Mouse (Mus musculus) limb, embryonic 11.5 days (tissue): ENCODE data around the gene Olfr1391. TPM values are rescaled to one million over a fixed set of nuclear protein-coding genes. Genes with fewer than 3 reads are reported as not detected.
"Not testable (repeated sequence)": the region's sequence is repeated elsewhere in the genome, so short reads cannot be mapped to it uniquely, and the experiment has no call there.

Experiments
- ATAC-seq: fragments of 200-750 bp; cut with Nextera tagmentation; 2 replicates; pipeline ENCODE4 v1.8.0; 2017; ENCODE audit warnings: low read depth; ENCODE audit not compliant: insufficient number of reproducible peaks, low FRiP score, low TSS enrichment
- DNase-seq: peaks from one replicate; pipeline ENCODE4 v3.0.0-alpha.2; 2015; ENCODE audit warnings: low spot score
- H3K27ac ChIP-seq: fragments of 300-500 bp; sonication (generic); replicated peaks from 2 replicates; pipeline ENCODE4 v1.5.1; 2014; ENCODE audit warnings: low read depth, mild to moderate bottlenecking, low read length
- H3K27me3 ChIP-seq: fragments of 300-500 bp; sonication (generic); 2 replicates; pipeline ENCODE4 v1.6.1; 2014; ENCODE audit warnings: mild to moderate bottlenecking, low read length, mixed read lengths; ENCODE audit not compliant: control insufficient read depth, insufficient read depth
- H3K36me3 ChIP-seq: fragments of 300-500 bp; sonication (generic); 2 replicates; pipeline ENCODE4 v1.6.1; 2014; ENCODE audit warnings: mild to moderate bottlenecking, low read length, moderate library complexity, mixed read lengths; ENCODE audit not compliant: control insufficient read depth, insufficient read depth
- H3K4me1 ChIP-seq: fragments of 300-500 bp; sonication (generic); 2 replicates; pipeline ENCODE4 v1.6.1; 2014; ENCODE audit warnings: low read length, mixed read lengths; ENCODE audit not compliant: control insufficient read depth, insufficient read depth
- H3K4me2 ChIP-seq: fragments of 300-500 bp; sonication (generic); 2 replicates; pipeline ENCODE4 v1.6.1; 2014; ENCODE audit warnings: low read depth, mild to moderate bottlenecking, moderate library complexity; ENCODE audit not compliant: severe bottlenecking
- H3K4me3 ChIP-seq: fragments of 300-500 bp; sonication (generic); 2 replicates; pipeline ENCODE4 v1.5.1; 2014; ENCODE audit warnings: low read depth, low read length
- H3K9ac ChIP-seq: fragments of 300-500 bp; sonication (generic); 2 replicates; pipeline ENCODE4 v1.6.1; 2014; ENCODE audit warnings: mild to moderate bottlenecking, low read length
- H3K9me3 ChIP-seq: fragments of 300-500 bp; sonication (generic); 2 replicates; pipeline ENCODE4 v1.6.1; 2016; ENCODE audit warnings: low read length; ENCODE audit not compliant: control insufficient read depth
- WGBS: fragments of 180-500 bp; shearing (Covaris S2); extraction: QIAGEN DNeasy Blood & Tissue Kit; methylation state at CpG from one replicate; pipeline ENCODE4 v1.1.7; 2014; 5-methylcytosine and 5-hydroxymethylcytosine counted together
- polyA plus RNA-seq: library from polyadenylated mRNA; unstranded; fragments of >200 nt; fragmentation: Nextera tagmentation; extraction: Ambion mirVana; gene quantifications from 2 replicates; pipeline ENCODE4 v1.2.1, GENCODE M21; 2014

The Olfr1391 gene
- not detected in 2 replicates for polyA plus RNA-seq

GRCm38 (mm10) chr11:49322442-49322841, at the start of gene Olfr1391:
Olfr1391 (plus strand) TSS chr11:49322742.
- H3K9me3 ChIP-seq: no peaks in the 10 kb centered on the region
- no peak within 1 kb of the TSS for H3K4me3 ChIP-seq
- no peak within 1 kb of the TSS for H3K9ac ChIP-seq
- no peaks in the 10 kb centered on the region for H3K36me3 ChIP-seq
- no peaks in the 10 kb centered on the region for H3K27me3 ChIP-seq
- H3K27ac ChIP-seq: no peak within 1 kb of the TSS
- DNase-seq: no peak
- no peaks in the 10 kb centered on the region for H3K4me1 ChIP-seq
- WGBS: 78% methylated on average over 2 of the region's 2 CpGs
- ATAC-seq: no peak
- H3K4me2 ChIP-seq: no peak within 1 kb of the TSS

DNA sequence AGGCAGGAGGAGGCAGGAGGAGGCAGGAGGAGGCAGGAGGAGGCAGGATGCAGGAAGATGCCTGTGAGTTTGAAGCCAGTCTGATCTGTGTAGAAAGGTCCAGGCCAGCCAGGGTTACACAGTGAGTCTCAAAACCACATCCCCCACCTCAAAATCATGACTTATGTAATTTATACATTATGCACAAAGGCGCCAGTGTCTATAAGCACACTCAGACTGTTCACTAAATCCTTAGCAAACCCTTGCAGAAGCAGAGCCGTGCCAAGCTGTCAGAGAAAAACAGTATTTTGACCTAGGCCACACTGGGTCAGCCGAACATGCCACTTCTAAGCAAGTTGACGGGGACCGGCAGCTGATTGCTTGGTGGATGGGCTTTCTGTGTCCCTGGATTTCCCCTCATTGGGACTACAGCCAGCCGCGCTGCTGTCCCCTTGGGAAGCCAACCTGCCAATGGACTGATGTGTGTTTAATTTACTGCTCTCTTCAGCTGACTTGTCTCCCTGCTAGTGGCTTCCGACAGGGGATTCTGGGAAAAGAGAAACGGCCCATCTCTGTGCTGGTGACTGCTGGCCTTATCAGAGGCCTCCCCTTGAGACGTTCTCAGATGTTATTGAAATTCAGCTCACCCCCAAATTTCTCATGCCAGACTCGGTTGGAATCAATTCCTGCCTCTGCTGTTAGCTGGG, 48.6 kb upstream of the Olfr1391 start:
- no peak for ATAC-seq
- Histone ChIP-seq H3K9me3 (no peaks in the 10 kb centered on the region), H3K27ac (no peak overlapping the region), H3K4me2 (no peak overlapping the region), H3K9ac (no peak overlapping the region), H3K4me3 (no peak overlapping the region), H3K4me1 (no peaks in the 10 kb centered on the region), H3K36me3 (no peaks in the 10 kb centered on the region), H3K27me3 (no peaks in the 10 kb centered on the region)
- 73% methylated on average over 11 of the region's 11 CpGs for WGBS
- no peak for DNase-seq

DNA sequence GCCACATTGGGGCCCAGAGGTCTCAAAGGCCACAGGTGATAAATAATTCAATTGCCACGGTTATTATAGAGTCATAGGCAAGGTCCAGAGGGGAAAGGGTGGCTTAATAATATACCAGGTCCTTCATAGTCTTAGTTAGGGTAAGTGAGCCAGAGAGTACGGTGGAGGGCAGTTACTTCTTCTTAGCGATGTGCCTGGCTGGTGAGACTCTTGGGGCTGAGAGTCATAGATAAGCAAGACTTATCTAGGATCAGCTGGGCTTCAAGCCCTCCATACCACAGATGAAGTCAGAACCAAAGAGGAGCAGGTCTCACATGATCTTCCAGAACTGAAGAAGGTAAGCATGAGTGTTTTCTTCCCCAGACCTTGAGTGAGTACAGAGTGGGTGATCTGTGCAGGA, 44.3 kb upstream of the Olfr1391 start, which contains the start of gene Olfr1393:
Gene Olfr1393 (plus strand): TSS at position 83 of the 400 bp plus-strand sequence.
- H3K4me1 ChIP-seq: no peaks in the 10 kb centered on the region
- no peak within 1 kb of the TSS for H3K27ac ChIP-seq
- no peak within 1 kb of the TSS for H3K9ac ChIP-seq
- no peak within 1 kb of the TSS for H3K4me2 ChIP-seq
- H3K27me3 ChIP-seq: no peaks in the 10 kb centered on the region
- 79% methylated on average over 3 of the region's 3 CpGs for WGBS
- H3K36me3 ChIP-seq: no peaks in the 10 kb centered on the region
- H3K9me3 ChIP-seq: no peaks in the 10 kb centered on the region
- no peak within 1 kb of the TSS for H3K4me3 ChIP-seq
- ATAC-seq (no peak), DNase-seq (no peak)

GRCm38 (mm10) chr11:49284982-49285381, 37.6 kb upstream of the Olfr1391 start, which contains the start of gene Olfr1392:
Olfr1392 (plus strand) TSS chr11:49285282.
- ATAC-seq, H3K9me3 ChIP-seq, H3K4me1 ChIP-seq, H3K27ac ChIP-seq, H3K27me3 ChIP-seq, DNase-seq, H3K9ac ChIP-seq, H3K36me3 ChIP-seq, H3K4me3 ChIP-seq, H3K4me2 ChIP-seq: not testable (repeated sequence)
- 69% methylated on average over 1 of the region's 1 CpGs for WGBS

GRCm38 (mm10) chr11:49287251-49287650, 35.3 kb upstream of the Olfr1391 start:
- no peaks in the 10 kb centered on the region for H3K27me3 ChIP-seq
- DNase-seq: no peak
- H3K36me3 ChIP-seq: no peaks in the 10 kb centered on the region
- H3K4me1 ChIP-seq: no peaks in the 10 kb centered on the region
- H3K9me3 ChIP-seq: no peaks in the 10 kb centered on the region
- no peak overlapping the region for H3K4me2 ChIP-seq
- no peak for ATAC-seq
- H3K27ac ChIP-seq: no peak overlapping the region
- no peak overlapping the region for H3K9ac ChIP-seq
- 85% methylated on average over 2 of the region's 2 CpGs for WGBS
- H3K4me3 ChIP-seq: no peak overlapping the region

GRCm38 (mm10) chr11:49292777-49293176, 29.8 kb upstream of the Olfr1391 start:
- 86% methylated on average over 3 of the region's 3 CpGs for WGBS
- no peak overlapping the region for H3K4me3 ChIP-seq
- H3K27me3 ChIP-seq: no peaks in the 10 kb centered on the region
- no peak overlapping the region for H3K27ac ChIP-seq
- ATAC-seq (no peak), DNase-seq (no peak)
- H3K9ac ChIP-seq: no peak overlapping the region
- no peak overlapping the region for H3K4me2 ChIP-seq
- no peaks in the 10 kb centered on the region for H3K36me3 ChIP-seq
- H3K9me3 ChIP-seq: no peaks in the 10 kb centered on the region
- H3K4me1 ChIP-seq: no peaks in the 10 kb centered on the region

DNA sequence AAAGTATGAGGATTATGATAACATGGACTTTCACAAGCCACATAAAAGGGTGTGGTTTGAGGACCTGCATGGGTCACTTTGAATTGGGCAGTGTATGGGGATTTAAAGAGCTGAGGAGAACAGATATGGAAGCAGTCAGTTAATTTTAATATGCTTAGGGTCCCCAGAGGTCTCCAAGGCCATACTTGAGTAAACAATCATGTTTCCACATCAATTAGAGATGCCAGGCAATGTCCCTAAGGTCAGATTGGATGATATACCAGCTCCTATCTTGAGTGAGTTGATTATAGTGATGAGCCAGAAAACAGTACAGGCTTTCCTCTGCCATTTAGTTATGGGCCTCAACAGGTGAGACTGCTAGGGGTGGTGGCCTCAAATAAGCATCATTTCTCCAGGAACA, 18.1 kb upstream of the Olfr1391 start, which contains the start of gene Olfr10:
Gene Olfr10 (plus strand): TSS at position 301 of the 400 bp plus-strand sequence.
- ATAC-seq (no peak), DNase-seq (no peak)
- H3K27ac ChIP-seq: no peak within 1 kb of the TSS
- no peak within 1 kb of the TSS for H3K4me3 ChIP-seq
- no peak within 1 kb of the TSS for H3K4me2 ChIP-seq
- H3K9me3 ChIP-seq: no peaks in the 10 kb centered on the region
- H3K36me3 ChIP-seq: no peaks in the 10 kb centered on the region
- no peaks in the 10 kb centered on the region for H3K27me3 ChIP-seq
- no peak within 1 kb of the TSS for H3K9ac ChIP-seq
- no peaks in the 10 kb centered on the region for H3K4me1 ChIP-seq

DNA sequence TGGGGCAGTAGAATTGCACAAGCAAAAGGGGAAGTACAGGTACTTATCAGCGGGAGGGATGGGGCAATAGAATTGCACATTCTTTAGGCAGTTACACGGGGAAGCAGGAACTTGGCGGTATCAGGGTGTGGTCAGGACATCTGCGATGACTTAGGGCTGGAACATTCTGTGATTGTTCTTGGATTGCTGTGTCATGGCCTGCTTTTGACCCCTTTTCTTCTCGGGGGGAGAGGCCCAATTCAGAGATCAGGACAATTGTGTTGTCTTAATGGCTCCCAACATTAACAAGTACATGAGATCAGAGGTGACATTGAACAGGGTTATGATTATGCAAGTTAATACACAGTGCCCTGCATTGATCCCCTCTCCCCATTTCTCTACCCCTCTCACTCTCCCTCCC, 14.0 kb upstream of the Olfr1391 start:
- WGBS: 89% methylated on average over 5 of the region's 5 CpGs
- not testable (repeated sequence) for H3K4me1 ChIP-seq, H3K27ac ChIP-seq, H3K27me3 ChIP-seq, DNase-seq, H3K36me3 ChIP-seq, H3K9me3 ChIP-seq, H3K9ac ChIP-seq, H3K4me2 ChIP-seq, H3K4me3 ChIP-seq, ATAC-seq

DNA sequence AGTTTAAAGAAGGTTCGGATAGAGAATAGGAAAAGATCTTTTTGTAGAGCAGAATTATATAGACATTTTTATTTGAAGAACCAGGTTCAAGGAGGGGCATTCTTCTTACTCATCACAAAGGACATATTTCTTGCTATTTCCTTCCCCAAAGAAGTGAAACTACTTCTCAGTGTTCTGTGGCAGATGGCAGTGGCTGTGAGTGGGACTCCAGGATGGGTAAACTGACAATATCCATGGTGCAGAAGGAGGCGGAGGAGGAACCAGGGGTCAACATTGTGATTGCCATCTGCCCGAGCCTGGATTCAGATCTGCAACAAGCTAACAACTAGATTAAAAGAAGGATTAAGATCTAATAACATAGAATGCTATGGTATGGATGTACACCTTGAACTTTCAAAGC, 4.2 kb downstream of the Olfr1391 start:
- 80% methylated on average over 3 of the region's 3 CpGs for WGBS
- H3K9me3 ChIP-seq: no peaks in the 10 kb centered on the region
- no peak overlapping the region for H3K27ac ChIP-seq
- no peaks in the 10 kb centered on the region for H3K27me3 ChIP-seq
- H3K4me1 ChIP-seq: no peaks in the 10 kb centered on the region
- no peak overlapping the region for H3K9ac ChIP-seq
- no peak overlapping the region for H3K4me2 ChIP-seq
- no peaks in the 10 kb centered on the region for H3K36me3 ChIP-seq
- no peak for DNase-seq
- ATAC-seq: no peak
- H3K4me3 ChIP-seq: no peak overlapping the region
